Mouse (Mus musculus) CH12.LX (cell line): ENCODE measurements around the gene Hectd1.

Experiments
- CHD1 ChIP-seq: IDR thresholded peaks from 2 replicates; pipeline ENCODE4 v1.6.1; 2012; ENCODE audit warnings: low read depth, low read length, improper control_type of control experiment, inconsistent platforms
- CTCF ChIP-seq, 2 experiments: IDR thresholded peaks in 1 of 2; conservative IDR thresholded peaks in 1 of 2; 2 replicates each; pipeline ENCODE4 v1.5.1; 2011 to 2012; ENCODE audit warnings: low read depth in 2 of 2, low read length in 2 of 2, improper control_type of control experiment in 1 of 2, inconsistent platforms in 1 of 2, mild to moderate bottlenecking in 1 of 2, moderate library complexity in 1 of 2
- E2F4 ChIP-seq: IDR thresholded peaks from 2 replicates; pipeline ENCODE4 v1.6.1; 2011; ENCODE audit warnings: low read depth, low read length, improper control_type of control experiment; ENCODE audit not compliant: insufficient replicate concordance
- MEF2A ChIP-seq: IDR thresholded peaks from 2 replicates; pipeline ENCODE4 v1.6.1; 2014; ENCODE audit warnings: low read depth, mild to moderate bottlenecking, inconsistent platforms, low read length, improper control_type of control experiment, borderline replicate concordance
- POLR2AphosphoS2 ChIP-seq: IDR thresholded peaks from 2 replicates; pipeline ENCODE4 v1.6.1; 2011; ENCODE audit warnings: low read depth, low read length, improper control_type of control experiment
- RCOR1 ChIP-seq: conservative IDR thresholded peaks from 2 replicates; pipeline ENCODE4 v1.6.1; 2012; ENCODE audit warnings: low read depth, mild to moderate bottlenecking, inconsistent platforms, low read length, improper control_type of control experiment
- SMC3 ChIP-seq: IDR thresholded peaks from 2 replicates; pipeline ENCODE4 v1.6.1; 2011; ENCODE audit warnings: low read depth, low read length, improper control_type of control experiment
- TBP ChIP-seq: conservative IDR thresholded peaks from 2 replicates; pipeline ENCODE4 v1.6.1; 2011; ENCODE audit warnings: low read depth, low read length, improper control_type of control experiment
- UBTF ChIP-seq: IDR thresholded peaks from 2 replicates; pipeline ENCODE4 v1.6.1; 2012; ENCODE audit warnings: low read depth, mild to moderate bottlenecking, inconsistent platforms, low read length, improper control_type of control experiment, moderate library complexity
- USF2 ChIP-seq: conservative IDR thresholded peaks from 2 replicates; pipeline ENCODE4 v1.6.1; 2011; ENCODE audit warnings: low read depth, low read length, improper control_type of control experiment
- ZMIZ1 ChIP-seq: IDR thresholded peaks from 2 replicates; pipeline ENCODE4 v1.6.1; 2012; ENCODE audit warnings: low read depth, mild to moderate bottlenecking, inconsistent platforms, low read length, improper control_type of control experiment
- ZNF384 ChIP-seq: IDR thresholded peaks from 2 replicates; pipeline ENCODE4 v1.6.1; 2012; ENCODE audit warnings: low read depth, low read length, improper control_type of control experiment, inconsistent platforms

DNA sequence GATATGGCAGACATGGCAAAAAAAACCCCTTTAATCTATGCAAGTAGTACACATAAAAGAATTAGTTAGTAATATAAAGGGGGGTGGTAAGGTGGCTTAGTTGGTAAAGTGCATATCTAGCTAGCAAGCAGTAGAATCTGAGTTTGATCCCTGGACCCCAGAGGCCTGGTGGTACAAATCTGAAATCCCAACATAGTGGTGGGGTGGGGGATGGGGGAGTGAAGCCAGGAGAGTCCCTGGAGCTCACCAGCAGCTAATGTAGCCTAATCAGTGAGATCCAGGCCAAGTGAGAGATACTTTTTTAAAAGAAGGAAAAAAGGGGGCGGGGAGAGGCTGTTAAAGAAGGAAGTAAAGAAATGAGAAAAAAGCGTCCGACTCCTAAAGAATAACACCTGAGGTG is 21.8 kb upstream of the Hectd1 start:
- TF ChIP-seq RCOR1, result no peak
- TF ChIP-seq POLR2AphosphoS2, result no peak
- no peak for TF ChIP-seq USF2
- TF ChIP-seq CTCF (conservative IDR thresholded peaks at IDR 0.05 in 1 of 2, IDR thresholded peaks at IDR 0.05 in 1 of 2; ENCODE audit: low read depth in 2 of 2, low read length in 2 of 2), result no peak
- TF ChIP-seq ZMIZ1, result no peak
- no peak for TF ChIP-seq TBP
- TF ChIP-seq SMC3, result no peak
- TF ChIP-seq ZNF384, result no peak
- no peak for TF ChIP-seq CHD1
- no peak for TF ChIP-seq UBTF
- TF ChIP-seq E2F4, result no peak
- TF ChIP-seq MEF2A, result no peak
